Mouse (Mus musculus): ENCODE measurements around the gene Sae1. TPM values are rescaled to one million over a fixed set of nuclear protein-coding genes. Genes with fewer than 3 reads are reported as not detected.

Sae1 gene
- total and polyA plus RNA-seq, 2 experiments, result 11.5 to 16.1 TPM

DNA sequence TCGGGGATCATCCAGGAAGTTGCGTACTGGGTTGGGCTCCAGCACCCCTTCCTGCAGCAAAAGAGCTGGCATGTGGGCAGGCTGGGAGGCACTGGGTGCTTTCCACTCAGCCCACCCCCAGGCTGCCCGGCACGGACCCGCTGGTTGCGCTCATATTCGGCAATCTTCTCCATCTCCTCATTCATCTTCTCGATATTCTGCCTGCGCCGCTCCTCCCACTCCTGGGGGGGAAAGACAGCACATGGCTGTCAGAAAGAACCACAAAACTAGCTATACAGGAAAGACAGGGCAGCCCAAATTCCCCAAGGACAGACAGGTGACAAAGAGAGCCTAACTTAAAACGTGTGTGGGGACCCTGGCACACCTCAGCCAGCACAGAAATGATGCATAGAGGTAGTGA is 106.9 kb downstream of the Sae1 start:
- Histone ChIP-seq H3K9ac (ENCODE audit: low read depth, low read length) (no peak overlapping the region), H3K27ac (replicated peaks; ENCODE audit: insufficient read depth, low read depth, low read length) (no peak overlapping the region), H3K36me3 (ENCODE audit: control insufficient read depth, insufficient read depth, low read length) (peaks cover 9% of the 10 kb centered on the region; the same call in 1 of the 2 replicates), H3K79me2 (ENCODE audit: control insufficient read depth, insufficient read depth, low read length) (no peaks in the 10 kb centered on the region), H3K4me1 (ENCODE audit: control insufficient read depth, insufficient read depth, low read length) (no peaks in the 10 kb centered on the region), H3K4me3 (ENCODE audit: insufficient read depth, low read depth, low read length) (no peak overlapping the region), H3K27me3 (ENCODE audit: control insufficient read depth, insufficient read depth, low read length) (no peaks in the 10 kb centered on the region)
- 93% methylated on average over 11 of the region's 11 CpGs for WGBS
- no peak for DNase-seq (ENCODE audit: extremely low read depth, low read depth, low spot score)
- TF ChIP-seq POLR2A (IDR thresholded peaks at IDR 0.05; ENCODE audit: extremely low read depth, insufficient read depth, low read length), result no peak
- no peak for TF ChIP-seq CTCF (IDR thresholded peaks at IDR 0.05; ENCODE audit: low read depth, low read length)

DNA sequence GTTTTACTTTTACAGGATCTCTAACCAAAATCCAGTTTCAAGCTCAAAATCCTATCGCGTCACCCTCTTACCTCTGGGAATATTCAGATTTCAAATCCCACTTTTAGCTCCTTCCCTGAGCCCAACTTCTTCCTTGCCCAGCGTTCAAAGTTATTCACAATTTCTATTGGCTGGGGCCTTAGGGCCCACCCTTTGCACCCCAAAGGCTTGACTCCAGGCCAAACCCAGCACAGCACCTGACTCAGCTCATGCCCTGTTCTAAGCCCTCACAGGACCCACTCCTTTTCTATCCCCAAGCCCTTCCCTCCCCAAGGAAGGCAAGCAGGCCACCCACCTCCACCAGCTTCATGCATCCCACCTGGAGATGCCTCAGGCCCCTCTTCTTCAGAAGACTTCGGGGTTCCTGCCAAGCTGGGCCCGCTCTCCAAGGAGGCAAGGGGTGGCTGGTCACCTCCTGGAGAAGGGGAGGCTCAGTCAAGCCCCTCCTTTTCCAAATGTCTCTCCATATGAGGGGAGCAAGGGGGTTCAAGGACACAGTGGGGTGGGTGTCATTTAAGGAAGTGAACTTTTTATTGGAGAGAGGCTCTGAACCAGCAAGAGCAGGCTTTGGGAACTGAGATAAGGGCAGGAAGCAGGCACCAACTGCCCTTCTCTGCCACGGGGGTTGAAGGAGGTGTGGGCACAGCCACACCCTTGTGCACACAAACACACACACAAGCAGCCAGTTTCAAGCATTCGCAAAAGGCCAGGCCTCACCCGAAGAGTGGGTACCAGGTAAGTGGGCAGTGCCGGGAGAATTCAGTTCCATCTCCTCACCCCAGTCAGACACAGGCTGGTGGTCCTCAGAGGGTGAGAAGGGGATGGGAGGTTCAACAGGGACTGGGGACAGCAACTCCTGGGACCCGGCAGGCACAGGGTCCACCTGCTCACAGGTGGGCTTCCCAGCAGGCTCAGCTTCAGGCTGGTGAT is 112.4 kb downstream of the Sae1 start:
- H3K9ac ChIP-seq (ENCODE audit: low read depth, low read length), result no peak overlapping the region
- no peaks in the 10 kb centered on the region for H3K27me3 ChIP-seq (ENCODE audit: control insufficient read depth, insufficient read depth, low read length)
- no peak overlapping the region for H3K27ac ChIP-seq (replicated peaks; ENCODE audit: insufficient read depth, low read depth, low read length)
- TF ChIP-seq POLR2A (IDR thresholded peaks at IDR 0.05; ENCODE audit: extremely low read depth, insufficient read depth, low read length), result no peak
- no peak for TF ChIP-seq CTCF (IDR thresholded peaks at IDR 0.05; ENCODE audit: low read depth, low read length)
- H3K4me1 ChIP-seq (ENCODE audit: control insufficient read depth, insufficient read depth, low read length), result peaks cover 7% of the 10 kb centered on the region
- H3K79me2 ChIP-seq (ENCODE audit: control insufficient read depth, insufficient read depth, low read length), result no peaks in the 10 kb centered on the region
- H3K4me3 ChIP-seq (ENCODE audit: insufficient read depth, low read depth, low read length), result no peak overlapping the region
- peaks cover 2% of the 10 kb centered on the region; the same call in 1 of the 2 replicates for H3K36me3 ChIP-seq (ENCODE audit: control insufficient read depth, insufficient read depth, low read length)
- 84% methylated on average over 10 of the region's 10 CpGs for WGBS
- DNase-seq (ENCODE audit: extremely low read depth, low read depth, low spot score), result no peak

DNA sequence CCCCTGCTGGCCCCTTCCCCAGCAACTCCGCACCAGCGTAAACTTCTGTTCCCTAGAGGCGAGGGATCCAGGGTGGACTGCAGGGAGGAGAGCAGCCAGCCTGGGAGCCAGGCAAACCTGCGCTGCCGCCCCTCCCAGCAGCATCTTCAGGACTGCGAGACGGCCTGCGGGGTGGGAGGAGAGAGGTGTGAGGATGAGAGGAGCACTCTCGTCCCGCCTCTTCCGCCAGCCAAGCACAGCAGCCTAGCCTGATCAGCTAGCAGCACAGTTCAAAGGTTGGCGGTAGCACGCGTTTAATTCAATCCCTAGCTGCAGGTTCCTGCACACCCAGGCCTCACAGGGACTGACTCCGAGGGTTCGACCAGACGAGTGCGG is 113.9 kb downstream of the Sae1 start:
- H3K27ac ChIP-seq (replicated peaks; ENCODE audit: insufficient read depth, low read depth, low read length), result peak overlapping the region; percentile 60
- H3K4me3 ChIP-seq (ENCODE audit: insufficient read depth, low read depth, low read length), result peak overlapping the region; percentile 82
- H3K79me2 ChIP-seq (ENCODE audit: control insufficient read depth, insufficient read depth, low read length), result no peaks in the 10 kb centered on the region
- no peak for TF ChIP-seq CTCF (IDR thresholded peaks at IDR 0.05; ENCODE audit: low read depth, low read length)
- no peak for TF ChIP-seq POLR2A (IDR thresholded peaks at IDR 0.05; ENCODE audit: extremely low read depth, insufficient read depth, low read length)
- under 1% methylated on average over 18 of the region's 18 CpGs for WGBS
- H3K4me1 ChIP-seq (ENCODE audit: control insufficient read depth, insufficient read depth, low read length), result peaks cover 7% of the 10 kb centered on the region
- H3K9ac ChIP-seq (ENCODE audit: low read depth, low read length), result peak overlapping the region; percentile 41
- H3K27me3 ChIP-seq (ENCODE audit: control insufficient read depth, insufficient read depth, low read length), result no peaks in the 10 kb centered on the region
- DNase-seq (ENCODE audit: extremely low read depth, low read depth, low spot score), result peak; percentile 88
- H3K36me3 ChIP-seq (ENCODE audit: control insufficient read depth, insufficient read depth, low read length), result peaks cover 2% of the 10 kb centered on the region; the same call in 1 of the 2 replicates

GRCm38 (mm10) chr7:16273081-16273765 is 114.4 kb downstream of the Sae1 start, which contains the start of gene Inafm1:
TSS of gene Inafm1 (minus strand) at chr7:16273617.
- H3K9ac ChIP-seq (ENCODE audit: low read depth, low read length), result peak within 1 kb of the TSS; percentile 83
- WGBS, result under 1% methylated on average over 46 of the region's 49 CpGs
- peaks cover 2% of the 10 kb centered on the region; the same call in 1 of the 2 replicates for H3K36me3 ChIP-seq (ENCODE audit: control insufficient read depth, insufficient read depth, low read length)
- H3K79me2 ChIP-seq (ENCODE audit: control insufficient read depth, insufficient read depth, low read length), result no peaks in the 10 kb centered on the region
- no peaks in the 10 kb centered on the region for H3K27me3 ChIP-seq (ENCODE audit: control insufficient read depth, insufficient read depth, low read length)
- peak; percentile 87 for DNase-seq (ENCODE audit: extremely low read depth, low read depth, low spot score)
- H3K4me3 ChIP-seq (ENCODE audit: insufficient read depth, low read depth, low read length), result peak within 1 kb of the TSS; percentile 82
- H3K4me1 ChIP-seq (ENCODE audit: control insufficient read depth, insufficient read depth, low read length), result peaks cover 7% of the 10 kb centered on the region
- TF ChIP-seq CTCF (IDR thresholded peaks at IDR 0.05; ENCODE audit: low read depth, low read length) (no peak), POLR2A (IDR thresholded peaks at IDR 0.05; ENCODE audit: extremely low read depth, insufficient read depth, low read length) (no peak)
- peak within 1 kb of the TSS; percentile 60 for H3K27ac ChIP-seq (replicated peaks; ENCODE audit: insufficient read depth, low read depth, low read length)

DNA sequence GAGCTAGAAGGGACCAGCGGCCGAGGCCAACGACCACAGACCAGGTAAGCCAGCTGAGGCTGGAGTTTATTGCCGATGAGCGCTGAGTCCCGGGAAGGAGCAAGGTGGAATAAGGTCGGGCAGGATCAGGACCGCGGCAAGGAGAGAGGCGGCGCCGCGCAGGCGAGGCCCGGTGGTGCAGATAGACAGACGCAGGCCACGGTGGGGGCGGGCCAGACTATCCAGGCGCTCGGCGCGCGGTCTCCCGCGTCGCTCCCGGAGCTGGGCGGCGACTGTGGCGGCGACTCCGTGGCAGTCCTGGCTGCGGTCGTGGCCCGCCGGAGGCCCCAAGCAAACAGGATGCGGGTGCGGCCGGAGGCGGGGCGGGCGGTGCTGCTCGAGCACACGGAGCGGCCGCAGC is 114.9 kb downstream of the Sae1 start:
- TF ChIP-seq CTCF (IDR thresholded peaks at IDR 0.05; ENCODE audit: low read depth, low read length), result peak; percentile 38
- no peak for TF ChIP-seq POLR2A (IDR thresholded peaks at IDR 0.05; ENCODE audit: extremely low read depth, insufficient read depth, low read length)
- Histone ChIP-seq H3K4me1 (ENCODE audit: control insufficient read depth, insufficient read depth, low read length) (peaks cover 7% of the 10 kb centered on the region), H3K79me2 (ENCODE audit: control insufficient read depth, insufficient read depth, low read length) (no peaks in the 10 kb centered on the region), H3K9ac (ENCODE audit: low read depth, low read length) (peak overlapping the region; percentile 83), H3K27ac (replicated peaks; ENCODE audit: insufficient read depth, low read depth, low read length) (peak overlapping the region; percentile 22), H3K36me3 (ENCODE audit: control insufficient read depth, insufficient read depth, low read length) (peaks cover 2% of the 10 kb centered on the region; the same call in 1 of the 2 replicates), H3K27me3 (ENCODE audit: control insufficient read depth, insufficient read depth, low read length) (no peaks in the 10 kb centered on the region), H3K4me3 (ENCODE audit: insufficient read depth, low read depth, low read length) (peak overlapping the region; percentile 82)
- no peak for DNase-seq (ENCODE audit: extremely low read depth, low read depth, low spot score)
- under 1% methylated on average over 46 of the region's 46 CpGs for WGBS
